Mouse (Mus musculus): ENCODE measurements around the gene Arhgef10l.

Gene Arhgef10l

GRCm38 (mm10) chr4:140634861-140635388 is 30.9 kb downstream of the Arhgef10l start:
- CTCF ChIA-PET = no interaction called here

GRCm38 (mm10) chr4:140631276-140631849 is 34.4 kb downstream of the Arhgef10l start:
- CTCF ChIA-PET = no interaction called here

- CTCF ChIA-PET = no interaction called here
Observed at GRCm38 (mm10) chr4:140630651-140631241, 35.1 kb downstream of the Arhgef10l start.

GRCm38 (mm10) chr4:140630136-140630535 is 35.7 kb downstream of the Arhgef10l start:
- CTCF ChIA-PET = no interaction called here

- CTCF ChIA-PET = no interaction called here
Observed at GRCm38 (mm10) chr4:140628971-140629370, 36.8 kb downstream of the Arhgef10l start.

GRCm38 (mm10) chr4:140628412-140628943 is 37.3 kb downstream of the Arhgef10l start:
- CTCF ChIA-PET = no interaction called here

GRCm38 (mm10) chr4:140625651-140626525 is 39.9 kb downstream of the Arhgef10l start:
- CTCF ChIA-PET = interaction anchor here (0.7 kb wide), 1 partner anchor 568 kb away, joined by 3 read pairs; no protein-coding TSS in a partner anchor

GRCm38 (mm10) chr4:140624468-140625176 is 41.2 kb downstream of the Arhgef10l start:
- CTCF ChIA-PET = no interaction called here

- CTCF ChIA-PET = no interaction called here
Observed at GRCm38 (mm10) chr4:140624087-140624467, 41.7 kb downstream of the Arhgef10l start.

GRCm38 (mm10) chr4:140622819-140623218 is 43.0 kb downstream of the Arhgef10l start:
- CTCF ChIA-PET = interaction anchor here (1.2 kb wide), 1 partner anchor 61 kb away, joined by 3 read pairs; no protein-coding TSS in a partner anchor

- CTCF ChIA-PET = no interaction called here
Observed at GRCm38 (mm10) chr4:140620496-140620895, 45.3 kb downstream of the Arhgef10l start.

- CTCF ChIA-PET = no interaction called here
Observed at GRCm38 (mm10) chr4:140617391-140618385, 48.1 kb downstream of the Arhgef10l start.

- CTCF ChIA-PET = no interaction called here
Observed at GRCm38 (mm10) chr4:140616894-140617293, 48.9 kb downstream of the Arhgef10l start.

GRCm38 (mm10) chr4:140616196-140616595 is 49.6 kb downstream of the Arhgef10l start:
- CTCF ChIA-PET = no interaction called here

- CTCF ChIA-PET = no interaction called here
Observed at GRCm38 (mm10) chr4:140615771-140616170, 50.0 kb downstream of the Arhgef10l start.

GRCm38 (mm10) chr4:140614553-140614952 is 51.3 kb downstream of the Arhgef10l start:
- CTCF ChIA-PET = no interaction called here

GRCm38 (mm10) chr4:140614145-140614544 is 51.7 kb downstream of the Arhgef10l start:
- CTCF ChIA-PET = no interaction called here

- CTCF ChIA-PET = interaction anchor here (0.6 kb wide), 1 partner anchor 121 kb away, joined by 3 read pairs; no protein-coding TSS in a partner anchor
Observed at GRCm38 (mm10) chr4:140610841-140611609, 54.8 kb downstream of the Arhgef10l start.

GRCm38 (mm10) chr4:140608228-140608720 is 57.5 kb downstream of the Arhgef10l start:
- CTCF ChIA-PET = no interaction called here
